Mouse (Mus musculus) E14TG2a.4 (cell line): ENCODE measurements around the gene Gfy.

Experiments used
- CTCF ChIP-seq: conservative IDR thresholded peaks from 2 replicates; pipeline ENCODE4 v1.5.1; 2014; ENCODE audit warnings: low read length
- NANOG ChIP-seq: IDR thresholded peaks from 2 replicates; pipeline ENCODE4 v1.6.1; 2014; ENCODE audit warnings: borderline replicate concordance, low read length, mixed read lengths
- POU5F1 ChIP-seq: IDR thresholded peaks from 2 replicates; pipeline ENCODE4 v1.6.1; 2014; ENCODE audit warnings: low read length, borderline replicate concordance

DNA sequence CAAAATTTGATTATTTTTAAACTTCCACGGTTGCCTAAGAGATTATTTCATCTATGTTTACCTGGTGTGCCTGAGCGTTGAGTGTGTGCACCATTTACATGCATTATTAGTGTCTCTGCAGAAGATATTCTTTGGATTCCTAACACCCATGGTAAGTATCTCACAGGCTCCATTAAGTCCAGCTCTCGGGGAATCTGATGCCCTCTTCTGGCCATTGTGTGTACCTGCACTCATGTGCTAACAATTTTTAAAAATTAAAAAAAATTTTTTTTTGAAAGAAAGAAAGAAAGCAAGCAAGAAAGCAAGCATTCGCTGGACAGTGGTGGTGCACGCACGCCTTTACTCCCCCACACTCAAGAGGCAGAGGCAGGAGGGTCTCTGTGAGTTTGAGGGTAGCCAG lies 28.9 kb upstream of the Gfy start:
- TF ChIP-seq CTCF: peak; percentile 51
- TF ChIP-seq POU5F1: no peak
- TF ChIP-seq NANOG: no peak
